Mouse (Mus musculus): ENCODE measurements around the gene T.

Gene T

GRCm38 (mm10) chr17:8433121-8433977 is 874 bp upstream of the T start:
- DNase-seq, result no peak

GRCm38 (mm10) chr17:8436184-8436583 is 2.0 kb downstream of the T start:
- DNase-seq, result no peak

- DNase-seq, result no peak
These were observed 9.8 kb downstream of the T start for GRCm38 (mm10) chr17:8444062-8444461.

GRCm38 (mm10) chr17:8447676-8448192 is 13.5 kb downstream of the T start:
- peak; percentile 50 to 70 for DNase-seq

- no peak for DNase-seq
These were observed 14.1 kb downstream of the T start for GRCm38 (mm10) chr17:8448324-8448723.

GRCm38 (mm10) chr17:8455196-8455595 is 21.0 kb downstream of the T start:
- DNase-seq, result no peak

- DNase-seq, result no peak
These were observed 21.4 kb downstream of the T start for GRCm38 (mm10) chr17:8455601-8456000.

- DNase-seq, result no peak
These were observed 22.7 kb downstream of the T start for GRCm38 (mm10) chr17:8456856-8457460.

GRCm38 (mm10) chr17:8461568-8461967 is 27.3 kb downstream of the T start:
- peak; percentile 19 to 77 for DNase-seq

GRCm38 (mm10) chr17:8463482-8464128 is 29.4 kb downstream of the T start:
- DNase-seq, result peak; percentile 59 to 74

GRCm38 (mm10) chr17:8467771-8468170 is 33.5 kb downstream of the T start:
- DNase-seq, result no peak

GRCm38 (mm10) chr17:8468716-8469344 is 34.6 kb downstream of the T start:
- DNase-seq, result peak; percentile 67 to 90

- no peak for DNase-seq
These were observed 44.3 kb downstream of the T start for GRCm38 (mm10) chr17:8478554-8478953.

GRCm38 (mm10) chr17:8479493-8480128 is 45.4 kb downstream of the T start:
- no peak for DNase-seq

- DNase-seq, result no peak
These were observed 47.6 kb downstream of the T start for GRCm38 (mm10) chr17:8481797-8482196.

- no peak for DNase-seq
These were observed 48.7 kb downstream of the T start for GRCm38 (mm10) chr17:8482876-8483275.

GRCm38 (mm10) chr17:8484246-8484645 is 50.0 kb downstream of the T start:
- no peak for DNase-seq

GRCm38 (mm10) chr17:8485146-8485545 is 50.9 kb downstream of the T start:
- DNase-seq, result no peak

- peak; percentile 22 to 34 for DNase-seq
These were observed 53.6 kb downstream of the T start for GRCm38 (mm10) chr17:8487824-8488223.

- no peak for DNase-seq
These were observed 56.7 kb downstream of the T start for GRCm38 (mm10) chr17:8490971-8491370.

All from kidney, postnatal 36 days (tissue).